Mouse (Mus musculus) gastrocnemius, postnatal 4 days (tissue): ENCODE measurements at regions not wholly inside any gene's neighbourhood (a gene's known extent, or its start where the extent isn't known, plus 50 kb on each side); places are given as distances from the start of the nearest gene placed in this dataset.

Experiments used
- DNase-seq, 2 experiments: peaks; one replicate each; pipeline ENCODE4 v3.0.0; 2021 to 2022; ENCODE audit warnings: low spot score in 2 of 2, mixed read lengths in 2 of 2

- DNase-seq = no peak
These were observed 53.5 kb upstream of the Ptpn1 start for GRCm38 (mm10) chr2:167878255-167878865.

DNA sequence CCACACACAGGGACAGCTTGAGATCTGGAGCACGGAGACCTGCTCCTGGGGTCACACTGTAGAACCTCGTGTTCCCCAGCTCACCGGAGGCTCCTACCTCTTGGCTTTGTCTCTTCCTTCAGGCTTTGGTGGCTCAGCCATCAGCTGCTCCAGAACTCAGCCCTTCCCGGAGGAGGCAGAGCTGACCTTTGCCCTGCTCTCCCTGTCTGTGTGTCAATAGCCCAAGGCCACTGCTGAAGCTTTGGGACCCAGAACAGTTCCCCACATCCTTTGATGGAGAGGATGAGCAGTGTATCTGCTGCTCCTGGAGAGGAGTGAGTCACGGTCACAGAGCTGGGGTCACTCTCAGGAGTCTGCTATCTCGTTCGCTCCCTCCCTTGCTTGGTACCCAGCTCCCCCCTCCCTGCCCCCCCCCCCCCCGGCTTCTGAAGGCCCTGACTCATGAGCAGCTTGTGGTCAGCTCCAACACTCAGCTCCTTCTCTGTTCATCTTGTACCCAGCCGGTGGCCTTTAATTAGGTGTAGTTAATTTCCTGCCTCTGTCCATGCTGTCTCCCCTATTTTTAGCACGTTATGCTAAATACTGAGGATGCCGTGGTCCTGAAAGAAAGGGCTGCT, 54.5 kb upstream of the Ptpn1 start:
- no peak for DNase-seq

GRCm38 (mm10) chr2:167872507-167872906, 59.4 kb upstream of the Ptpn1 start:
- no peak for DNase-seq

GRCm38 (mm10) chr2:167870153-167870552, 61.7 kb upstream of the Ptpn1 start:
- DNase-seq = no peak

- peak; percentile 60 to 83 for DNase-seq
These were observed 65.1 kb upstream of the Ptpn1 start for GRCm38 (mm10) chr2:167866751-167867150.

- DNase-seq = no peak
These were observed 66.3 kb upstream of the Ptpn1 start for GRCm38 (mm10) chr2:167865525-167865924.

GRCm38 (mm10) chr2:167864672-167865071, 67.2 kb upstream of the Ptpn1 start:
- no peak for DNase-seq

DNA sequence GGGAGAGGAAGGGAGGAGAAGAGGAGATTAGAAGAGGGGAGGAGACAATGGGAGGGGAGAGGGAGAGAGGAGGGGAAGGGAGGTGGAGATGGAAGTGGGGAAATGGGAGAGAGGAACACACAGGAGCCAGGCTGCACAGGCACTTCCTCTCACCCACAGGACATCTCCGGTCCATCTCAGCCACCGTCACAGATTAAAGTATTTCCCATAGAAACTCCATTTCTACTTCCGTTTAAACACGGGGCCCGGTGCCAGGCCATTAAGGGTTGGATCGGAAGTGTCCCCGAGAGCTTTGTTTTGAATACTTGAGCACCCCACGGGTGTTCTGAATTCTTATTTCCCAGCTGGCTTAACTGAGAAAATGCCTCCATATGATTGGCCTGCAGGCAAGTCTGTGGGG, 67.6 kb upstream of the Ptpn1 start:
- DNase-seq = no peak

GRCm38 (mm10) chr2:167863616-167864015, 68.2 kb upstream of the Ptpn1 start:
- DNase-seq = no peak

DNA sequence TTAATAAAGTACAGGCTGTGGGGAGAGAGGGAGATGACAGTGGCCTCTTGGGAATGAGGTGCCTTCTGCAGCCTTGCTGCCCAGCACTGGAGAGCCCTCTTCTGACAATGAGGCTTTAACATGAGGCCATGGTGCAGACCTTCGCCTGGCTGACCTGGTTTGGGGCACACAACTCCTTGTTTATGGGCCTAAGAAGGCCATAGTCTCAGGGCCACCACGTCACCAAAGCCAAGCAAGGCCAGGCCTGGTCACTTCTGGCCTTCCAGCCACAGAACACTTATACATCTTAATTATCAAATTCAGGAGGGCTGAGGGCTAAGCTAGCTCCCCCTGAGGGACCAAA, 70.7 kb upstream of the Ptpn1 start:
- DNase-seq = no peak

- DNase-seq = peak; percentile 83 to 91
These were observed 71.2 kb upstream of the Ptpn1 start for GRCm38 (mm10) chr2:167860457-167861177.

GRCm38 (mm10) chr2:167859575-167859974, 72.3 kb upstream of the Ptpn1 start:
- DNase-seq = no peak

DNA sequence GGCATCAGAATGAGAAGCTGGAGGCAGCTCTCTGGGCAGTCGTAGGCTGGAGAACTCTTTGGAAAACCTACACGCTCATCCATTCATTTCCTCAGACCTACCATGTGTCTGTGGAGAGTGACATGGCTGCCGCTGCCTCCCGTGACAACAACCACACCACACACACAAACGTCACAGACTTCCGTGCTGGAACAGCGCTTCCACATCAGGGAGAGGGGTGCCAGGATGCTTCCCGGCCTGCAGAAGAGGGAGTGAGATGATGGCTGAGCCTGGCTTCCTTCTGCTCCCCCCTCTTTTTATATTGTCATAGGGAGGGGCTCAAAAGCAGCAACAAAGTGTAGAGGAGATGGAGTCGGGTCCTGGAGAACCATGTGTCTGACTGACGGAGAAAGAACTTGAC, 73.5 kb upstream of the Ptpn1 start:
- no peak for DNase-seq

DNA sequence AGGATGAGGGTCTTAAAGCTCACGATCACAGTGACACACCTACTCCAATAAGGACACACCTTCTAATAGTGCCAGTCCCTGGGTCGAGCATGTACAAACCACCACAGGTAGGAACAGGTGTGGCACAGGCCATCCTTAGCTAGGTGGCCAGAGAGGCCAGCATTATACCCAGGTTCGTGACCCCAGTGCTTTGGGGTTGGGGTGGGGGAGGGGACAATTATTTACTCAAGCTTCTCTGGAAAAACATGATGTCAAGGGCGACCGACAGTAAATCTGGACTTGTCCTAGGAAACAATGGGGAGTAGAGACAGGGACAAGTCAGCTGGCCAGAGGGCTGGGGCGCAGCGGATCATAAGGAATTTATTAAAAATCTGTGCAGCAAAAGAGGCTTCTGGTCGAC, 73.9 kb upstream of the Ptpn1 start:
- DNase-seq = no peak

- DNase-seq = no peak
These were observed 74.9 kb upstream of the Ptpn1 start for GRCm38 (mm10) chr2:167856920-167857475.

DNA sequence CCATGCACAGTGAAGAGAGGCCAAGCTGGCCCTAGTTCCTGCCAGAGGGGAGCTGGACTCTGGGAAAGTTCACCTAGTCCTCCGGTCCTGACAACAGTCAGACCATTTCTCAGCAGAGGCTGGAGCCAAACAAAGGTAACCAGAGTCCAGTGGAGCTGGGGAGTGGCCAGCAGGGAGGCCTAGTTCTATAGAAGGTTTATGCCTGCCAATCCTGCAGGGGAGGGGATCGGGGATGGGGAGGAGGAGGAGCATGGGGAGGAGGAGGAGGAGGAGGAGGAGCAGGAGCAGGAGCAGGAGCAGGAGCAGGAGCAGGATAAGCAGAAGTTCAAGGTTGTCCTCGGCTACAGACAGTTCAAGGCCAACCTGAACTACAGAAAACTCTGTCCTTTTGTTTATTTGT, 75.8 kb upstream of the Ptpn1 start:
- DNase-seq = no peak

DNA sequence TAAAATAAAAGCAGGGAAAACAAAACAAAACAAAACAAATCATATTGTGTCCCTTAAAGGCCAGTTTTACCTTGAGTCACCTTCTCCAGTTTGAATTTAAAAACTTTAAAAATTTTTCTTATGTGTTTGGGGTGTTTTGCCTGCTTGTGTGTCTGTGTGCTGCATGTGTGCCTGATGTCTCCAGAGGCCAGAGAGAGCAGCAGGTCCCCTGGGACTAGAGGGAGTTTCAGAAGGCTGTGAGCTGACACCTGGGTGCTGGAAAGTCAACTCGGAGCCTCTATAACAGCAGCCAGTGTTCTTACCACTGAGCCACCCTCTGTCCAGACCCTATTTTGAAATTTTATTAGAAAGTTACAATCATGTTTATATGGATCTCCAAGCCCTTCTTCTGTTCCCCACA, 77.8 kb upstream of the Ptpn1 start:
- no peak for DNase-seq

DNA sequence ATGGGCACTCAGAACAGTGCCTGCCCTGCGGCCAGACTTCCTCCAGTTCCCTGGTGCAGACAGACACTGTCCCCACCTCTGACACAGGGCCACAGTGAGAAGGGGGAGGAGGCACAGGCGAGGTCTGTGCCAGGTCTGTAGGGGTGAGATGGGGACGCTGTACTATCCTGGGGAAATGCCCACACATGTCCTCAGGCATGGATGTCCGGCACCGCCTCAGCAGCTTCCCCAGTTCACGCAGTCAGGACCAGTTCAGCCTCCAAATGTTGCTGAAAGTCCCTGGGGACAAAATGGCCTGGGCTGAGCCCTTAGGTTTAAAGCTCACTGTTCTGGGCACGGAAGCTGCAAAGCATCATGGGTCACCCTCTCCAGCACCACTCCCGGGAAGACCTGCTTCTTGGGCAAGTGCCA, 78.4 kb upstream of the Ptpn1 start:
- DNase-seq = no peak

- no peak for DNase-seq
These were observed 79.3 kb upstream of the Ptpn1 start for GRCm38 (mm10) chr2:167852582-167852981.

- peak in 1 of 2 experiments; percentile 53 for DNase-seq
These were observed 80.5 kb upstream of the Ptpn1 start for GRCm38 (mm10) chr2:167851216-167851896.

GRCm38 (mm10) chr2:167849999-167850552, 81.8 kb upstream of the Ptpn1 start:
- DNase-seq = no peak
